Mouse (Mus musculus) E14TG2a.4 (cell line): ENCODE data around the gene Msh4.
"Not testable (repeated sequence)": the region's sequence is repeated elsewhere in the genome, so short reads cannot be mapped to it uniquely, and the experiment has no call there.

Source experiments
- H3K27me3 ChIP-seq: 2 replicates; pipeline ENCODE4 v1.6.1; 2014; ENCODE audit warnings: low read length, control low read depth; ENCODE audit not compliant: insufficient read depth
- H3K36me3 ChIP-seq: 2 replicates; pipeline ENCODE4 v1.6.1; 2014; ENCODE audit warnings: low read length, control low read depth; ENCODE audit not compliant: insufficient read depth
- H3K4me1 ChIP-seq: replicated peaks from 2 replicates; pipeline ENCODE4 v1.6.1; 2014; ENCODE audit warnings: low read depth, low read length, control low read depth
- H3K4me3 ChIP-seq: replicated peaks from 2 replicates; pipeline ENCODE4 v1.5.1; 2014; ENCODE audit warnings: mild to moderate bottlenecking, low read length
- H3K9me3 ChIP-seq: 2 replicates; pipeline ENCODE4 v1.6.1; 2014; ENCODE audit warnings: low read length, control low read depth
- CTCF ChIP-seq: conservative IDR thresholded peaks from 2 replicates; pipeline ENCODE4 v1.5.1; 2014; ENCODE audit warnings: low read length
- NANOG ChIP-seq: IDR thresholded peaks from 2 replicates; pipeline ENCODE4 v1.6.1; 2014; ENCODE audit warnings: borderline replicate concordance, low read length, mixed read lengths
- POU5F1 ChIP-seq: IDR thresholded peaks from 2 replicates; pipeline ENCODE4 v1.6.1; 2014; ENCODE audit warnings: low read length, borderline replicate concordance

The Msh4 gene

GRCm38 (mm10) chr3:153832654-153832945 lies 73.3 kb downstream of the Msh4 start:
- Histone ChIP-seq H3K9me3 (peaks cover 8% of the 10 kb centered on the region; the same call in 1 of the 2 replicates), H3K4me3 (no peak overlapping the region), H3K36me3 (no peaks in the 10 kb centered on the region), H3K27me3 (no peaks in the 10 kb centered on the region), H3K4me1 (no peaks in the 10 kb centered on the region)
- TF ChIP-seq CTCF = no peak
- TF ChIP-seq POU5F1 = no peak
- no peak for TF ChIP-seq NANOG

GRCm38 (mm10) chr3:153831873-153832653 lies 73.9 kb downstream of the Msh4 start:
- Histone ChIP-seq H3K4me1 (no peaks in the 10 kb centered on the region), H3K36me3 (no peaks in the 10 kb centered on the region), H3K9me3 (peaks cover 8% of the 10 kb centered on the region; the same call in 1 of the 2 replicates), H3K4me3 (no peak overlapping the region), H3K27me3 (no peaks in the 10 kb centered on the region)
- TF ChIP-seq NANOG = no peak
- TF ChIP-seq CTCF = 0 out of 2 replicates have a peak, but pooled peaks have one; percentile 7

- TF ChIP-seq NANOG = no peak
- Histone ChIP-seq H3K27me3 (no peaks in the 10 kb centered on the region), H3K4me1 (no peaks in the 10 kb centered on the region)
These were observed 74.7 kb downstream of the Msh4 start for GRCm38 (mm10) chr3:153831014-153831872.

GRCm38 (mm10) chr3:153829788-153830187 lies 76.2 kb downstream of the Msh4 start:
- not testable (repeated sequence) for H3K4me1 ChIP-seq

More at GRCm38 (mm10) chr3:153831014-153831872, 74.7 kb downstream of the Msh4 start:
- Histone ChIP-seq H3K4me3 (no peak overlapping the region), H3K9me3 (peaks cover 8% of the 10 kb centered on the region; the same call in 1 of the 2 replicates), H3K36me3 (no peaks in the 10 kb centered on the region)

GRCm38 (mm10) chr3:153826616-153827015 lies 79.3 kb downstream of the Msh4 start:
- no peak for TF ChIP-seq POU5F1
- no peak for TF ChIP-seq NANOG
- no peak for TF ChIP-seq CTCF
- H3K9me3 ChIP-seq = no peaks in the 10 kb centered on the region
- H3K4me1 ChIP-seq = no peaks in the 10 kb centered on the region
- H3K4me3 ChIP-seq = no peak overlapping the region
- no peaks in the 10 kb centered on the region for H3K27me3 ChIP-seq
- no peaks in the 10 kb centered on the region for H3K36me3 ChIP-seq

More at GRCm38 (mm10) chr3:153829788-153830187, 76.2 kb downstream of the Msh4 start:
- not testable (repeated sequence) for H3K36me3 ChIP-seq, H3K27me3 ChIP-seq, H3K4me3 ChIP-seq, H3K9me3 ChIP-seq

- H3K36me3 ChIP-seq = no peaks in the 10 kb centered on the region
- no peak overlapping the region for H3K4me3 ChIP-seq
- H3K27me3 ChIP-seq = no peaks in the 10 kb centered on the region
- no peaks in the 10 kb centered on the region for H3K4me1 ChIP-seq
- TF ChIP-seq CTCF (no peak), NANOG (no peak), POU5F1 (no peak)
- H3K9me3 ChIP-seq = no peaks in the 10 kb centered on the region
These were observed 80.7 kb downstream of the Msh4 start for GRCm38 (mm10) chr3:153825197-153825596.

GRCm38 (mm10) chr3:153823671-153824515 lies 82.0 kb downstream of the Msh4 start:
- H3K27me3 ChIP-seq = no peaks in the 10 kb centered on the region
- H3K9me3 ChIP-seq = no peaks in the 10 kb centered on the region
- H3K4me1 ChIP-seq = no peaks in the 10 kb centered on the region
- H3K4me3 ChIP-seq = no peak overlapping the region
- no peak for TF ChIP-seq POU5F1
- TF ChIP-seq NANOG = no peak
- no peak for TF ChIP-seq CTCF
- H3K36me3 ChIP-seq = no peaks in the 10 kb centered on the region

GRCm38 (mm10) chr3:153819438-153819837 lies 86.5 kb downstream of the Msh4 start:
- Histone ChIP-seq H3K9me3 (peaks cover 5% of the 10 kb centered on the region), H3K36me3 (no peaks in the 10 kb centered on the region), H3K27me3 (no peaks in the 10 kb centered on the region), H3K4me1 (no peaks in the 10 kb centered on the region), H3K4me3 (no peak overlapping the region)
- TF ChIP-seq CTCF (no peak), POU5F1 (no peak), NANOG (no peak)
